Mouse (Mus musculus) bone marrow macrophage, adult 2 months (primary cell): Measurements from ENCODE around the gene Hoxb2.

Source experiments
- CTCF ChIP-seq: IDR thresholded peaks from 2 replicates; pipeline ENCODE4 v1.5.1; 2012; ENCODE audit warnings: low read depth, mild to moderate bottlenecking, low read length, moderate library complexity
- POLR2A ChIP-seq: IDR thresholded peaks from 2 replicates; pipeline ENCODE4 v1.6.1; 2012; ENCODE audit warnings: mild to moderate bottlenecking, low read depth, low read length, borderline replicate concordance

DNA sequence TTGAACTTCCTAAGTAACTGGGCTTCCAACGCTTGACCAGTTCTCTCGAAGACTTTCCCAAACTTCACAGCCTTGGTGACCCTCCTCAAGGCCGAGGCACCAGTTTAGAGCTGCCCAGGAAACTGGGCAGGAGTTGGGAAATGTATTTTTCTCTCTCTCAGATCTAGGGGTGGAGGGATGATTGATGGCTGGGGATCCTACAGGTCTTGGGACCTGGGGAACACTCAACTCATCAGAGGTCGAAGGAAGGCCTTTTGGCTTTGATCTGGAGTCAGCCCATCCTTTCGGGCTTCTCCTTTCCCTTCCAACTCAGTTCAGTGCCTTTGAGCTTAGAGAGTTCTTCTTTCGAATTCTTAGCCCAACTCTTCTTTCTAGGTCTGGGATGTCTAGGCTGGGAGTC, 16.8 kb downstream of the Hoxb2 start:
- no peak for TF ChIP-seq CTCF
- no peak for TF ChIP-seq POLR2A
